Mouse (Mus musculus) left cerebral cortex, postnatal 14 days (tissue): ENCODE data around the gene Ell2. TPM values are rescaled to one million over a fixed set of nuclear protein-coding genes. Genes with fewer than 3 reads are reported as not detected.
A peak's percentile ranks its signal among the peaks of the same experiment; 100 is the strongest.

Source experiments
- DNase-seq, 2 experiments: peaks; one replicate each; pipeline ENCODE4 v3.0.0; 2021 to 2022; ENCODE audit warnings: low spot score in 2 of 2, mixed read lengths in 1 of 2
- intact Hi-C: fragments of 180-260 bp; cut with DNase I; formaldehyde crosslinking; loops from one replicate; pipeline ENCODE4 v1.15.1; 2025
- total RNA-seq, 2 experiments: library from RNA; stranded (reverse); gene quantifications; 2 replicates each; pipeline ENCODE4 v1.2.3; 2021

Gene Ell2
- total RNA-seq, 2 experiments from 2014 or later: 40.3 to 43.0 TPM

GRCm38 (mm10) chr13:75789061-75789834, 82.7 kb downstream of the Ell2 start:
- DNase-seq: no peak
- intact Hi-C loops: no loop called here

- DNase-seq: no peak
- intact Hi-C loops: loop anchor here (10.0 kb wide), 1 partner anchor 1156 kb away; the partner anchor contains the start of gene Erap1
These were observed 84.1 kb downstream of the Ell2 start for GRCm38 (mm10) chr13:75790550-75791205.

- intact Hi-C loops: loop anchor here (10.0 kb wide), 1 partner anchor 1159 kb away; the partner anchor contains the start of gene Erap1
- no peak for DNase-seq
These were observed 87.5 kb downstream of the Ell2 start for GRCm38 (mm10) chr13:75793863-75794629.

GRCm38 (mm10) chr13:75797369-75798141, 91.0 kb downstream of the Ell2 start:
- intact Hi-C loops: loop anchor here (1.0 to 10.0 kb wide), 5 partner anchors 80 to 1163 kb away; partner anchors contain the start of genes Ell2 and Erap1
- peak; percentile 94 to 97 for DNase-seq

- intact Hi-C loops: loop anchor here (5.0 to 10.0 kb wide), 4 partner anchors 79 to 1164 kb away; partner anchors contain the start of genes Ell2 and Erap1
- no peak for DNase-seq
These were observed 92.1 kb downstream of the Ell2 start for GRCm38 (mm10) chr13:75798413-75799302.

- intact Hi-C loops: loop anchor here (5.0 to 10.0 kb wide), 4 partner anchors 78 to 1165 kb away; partner anchors contain the start of genes Ell2 and Erap1
These were observed 92.9 kb downstream of the Ell2 start for GRCm38 (mm10) chr13:75799421-75799820.

GRCm38 (mm10) chr13:75807969-75808368, 101.4 kb downstream of the Ell2 start:
- no peak for DNase-seq
- intact Hi-C loops: no loop called here

More at GRCm38 (mm10) chr13:75799421-75799820, 92.9 kb downstream of the Ell2 start:
- DNase-seq: no peak

GRCm38 (mm10) chr13:75809957-75810356, 103.4 kb downstream of the Ell2 start:
- DNase-seq: no peak
- intact Hi-C loops: no loop called here

GRCm38 (mm10) chr13:75817183-75817582, 110.6 kb downstream of the Ell2 start:
- no peak for DNase-seq
- intact Hi-C loops: no loop called here

GRCm38 (mm10) chr13:75818486-75818885, 111.9 kb downstream of the Ell2 start:
- intact Hi-C loops: no loop called here
- DNase-seq: no peak

GRCm38 (mm10) chr13:75818945-75819706, 112.6 kb downstream of the Ell2 start:
- intact Hi-C loops: no loop called here
- DNase-seq: no peak

- no peak for DNase-seq
- intact Hi-C loops: no loop called here
These were observed 113.3 kb downstream of the Ell2 start for GRCm38 (mm10) chr13:75819898-75820297.

Other genes with a start within 250 kb of the Ell2 start
- 10 to 100 TPM; 64.5 to 64.8 TPM for gene Glrx, start 133.1 kb downstream of the Ell2 start, total RNA-seq
- gene Rhobtb3, start 237.2 kb downstream of the Ell2 start, total RNA-seq: 10 to 100 TPM; 15.3 to 17.3 TPM